Mouse (Mus musculus): ENCODE data around the gene Ndufa13. TPM values are rescaled to one million over a fixed set of nuclear protein-coding genes. Genes with fewer than 3 reads are reported as not detected.
"Not testable (repeated sequence)": the region's sequence is repeated elsewhere in the genome, so short reads cannot be mapped to it uniquely, and the experiment has no call there.

Gene Ndufa13
- polyA plus RNA-seq (2016; fragmentation: Nextera tagmentation; extraction: Ambion mirVana) = 166 and 177 TPM in 2 replicates

- peaks cover 59% of the 10 kb centered on the region for H3K4me1 ChIP-seq (replicated peaks)
- H3K27ac ChIP-seq = peak within 1 kb of the TSS; percentile 96
- H3K4me3 ChIP-seq = peak within 1 kb of the TSS; percentile 70
- no peaks in the 10 kb centered on the region for H3K9me3 ChIP-seq
- no peak for DNase-seq (ENCODE audit: low spot score)
- peaks cover 31% of the 10 kb centered on the region for H3K36me3 ChIP-seq
- H3K27me3 ChIP-seq (ENCODE audit: insufficient read depth, poor library complexity, severe bottlenecking) = no peaks in the 10 kb centered on the region
- 6% methylated on average over 89 of the region's 89 CpGs for WGBS
Measured at GRCm38 (mm10) chr8:69902163-69903062, at the start of gene Ndufa13, which contains the start of the genes Tssk6 and Yjefn3. Ndufa13 (minus strand) TSS chr8:69902558. Tssk6 (plus strand) TSS chr8:69902184. Yjefn3 (minus strand) TSS chr8:69902712.

DNA sequence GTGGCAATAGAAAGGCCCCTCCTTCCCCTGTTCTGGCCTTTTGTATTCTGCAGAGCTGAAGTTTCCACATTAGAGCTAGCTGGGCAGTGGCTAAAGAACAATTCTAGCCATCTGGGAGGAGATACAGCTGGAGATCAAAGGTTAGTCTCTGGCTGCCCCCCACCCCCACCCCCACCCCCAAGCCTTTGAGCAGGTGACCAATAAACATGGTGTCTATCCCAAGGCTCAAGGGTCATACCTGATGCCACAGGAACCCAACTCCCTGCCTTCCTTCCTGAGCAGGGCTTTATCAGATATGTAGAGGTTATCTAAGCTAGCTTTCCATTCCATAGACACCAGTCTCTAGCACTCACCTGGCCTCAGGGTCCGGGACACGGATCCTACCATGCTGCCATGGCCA, 47.9 kb upstream of the Ndufa13 start:
- H3K4me3 ChIP-seq = no peak overlapping the region
- no peak for DNase-seq (ENCODE audit: low spot score)
- H3K36me3 ChIP-seq = peaks cover 56% of the 10 kb centered on the region
- no peak overlapping the region for H3K27ac ChIP-seq
- no peaks in the 10 kb centered on the region for H3K9me3 ChIP-seq
- peaks cover 6% of the 10 kb centered on the region for H3K4me1 ChIP-seq (replicated peaks)
- H3K27me3 ChIP-seq (ENCODE audit: insufficient read depth, poor library complexity, severe bottlenecking) = no peaks in the 10 kb centered on the region
- 96% methylated on average over 2 of the region's 2 CpGs for WGBS

DNA sequence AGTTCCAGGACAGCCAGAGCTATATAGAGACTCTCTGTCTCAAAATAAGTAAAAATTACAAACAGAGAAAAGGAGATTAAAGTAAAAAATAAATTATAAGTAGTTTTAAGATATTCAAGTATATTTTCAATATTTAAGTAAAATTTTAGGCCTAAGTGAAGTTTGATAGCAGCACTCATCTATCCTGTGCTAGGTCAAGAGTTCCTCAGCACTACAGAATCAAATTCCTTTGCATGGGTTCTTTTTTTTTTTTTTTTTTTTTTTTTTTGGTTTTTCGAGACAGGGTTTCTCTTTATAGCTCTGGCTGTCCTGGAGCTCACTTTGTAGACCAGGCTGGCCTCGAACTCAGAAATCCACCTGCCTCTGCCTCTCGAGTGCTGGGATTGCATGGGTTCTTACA, 40.1 kb upstream of the Ndufa13 start:
- Histone ChIP-seq H3K36me3 (peaks cover 42% of the 10 kb centered on the region), H3K4me1 (replicated peaks) (peaks cover 22% of the 10 kb centered on the region)
- H3K27ac ChIP-seq; DNase-seq (ENCODE audit: low spot score); H3K4me3 ChIP-seq; H3K9me3 ChIP-seq; H3K27me3 ChIP-seq (ENCODE audit: insufficient read depth, poor library complexity, severe bottlenecking): not testable (repeated sequence)
- WGBS = 89% methylated on average over 3 of the region's 3 CpGs

DNA sequence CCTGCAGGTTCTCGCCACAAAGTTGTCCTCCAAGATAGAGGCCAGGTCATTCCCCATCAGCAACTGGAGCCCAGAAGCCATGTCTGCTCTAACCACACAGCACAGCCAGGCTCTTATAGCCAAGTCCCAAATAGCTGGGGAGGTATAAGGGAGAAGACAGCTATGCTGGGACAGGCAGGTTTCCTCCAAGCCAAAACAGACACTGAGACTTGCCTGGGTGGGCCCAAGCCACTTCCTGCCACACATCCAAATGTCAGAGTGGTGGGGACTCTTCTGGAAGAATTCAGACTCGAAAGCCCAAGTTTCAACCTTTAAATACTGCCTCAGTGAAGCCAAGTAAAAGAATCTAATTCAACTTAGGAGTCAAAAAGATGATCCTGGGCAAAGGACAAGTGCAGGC, 38.0 kb upstream of the Ndufa13 start:
- 92% methylated on average over 2 of the region's 2 CpGs for WGBS
- H3K36me3 ChIP-seq = peaks cover 30% of the 10 kb centered on the region
- DNase-seq (ENCODE audit: low spot score) = no peak

DNA sequence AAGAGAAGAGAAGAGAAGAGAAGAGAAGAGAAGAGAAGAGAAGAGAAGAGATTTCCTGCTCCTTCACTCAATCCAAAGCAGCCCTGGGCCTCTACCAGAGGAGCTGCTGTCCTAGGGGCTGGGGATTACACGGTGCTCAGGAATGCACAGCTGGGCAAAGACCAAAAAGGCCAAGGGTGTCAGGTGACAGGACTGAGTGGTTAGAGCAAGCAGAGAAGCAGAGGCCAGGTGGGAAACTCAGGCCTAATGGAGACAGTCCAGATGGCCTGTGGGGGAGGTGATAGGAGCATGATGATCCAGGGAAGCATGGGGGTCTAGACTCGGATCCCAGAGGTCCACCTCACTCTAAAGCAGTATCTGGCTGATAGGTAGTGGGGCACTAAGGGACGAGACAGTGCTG, 37.3 kb upstream of the Ndufa13 start:
- peaks cover 36% of the 10 kb centered on the region for H3K36me3 ChIP-seq
- H3K27ac ChIP-seq = no peak overlapping the region
- DNase-seq (ENCODE audit: low spot score) = peak; percentile 46
- H3K4me1 ChIP-seq (replicated peaks) = peaks cover 37% of the 10 kb centered on the region
- H3K27me3 ChIP-seq (ENCODE audit: insufficient read depth, poor library complexity, severe bottlenecking) = no peaks in the 10 kb centered on the region
- 60% methylated on average over 3 of the region's 3 CpGs for WGBS
- H3K4me3 ChIP-seq = no peak overlapping the region
- H3K9me3 ChIP-seq = no peaks in the 10 kb centered on the region

More for the DNA sequence above, 38.0 kb upstream of the Ndufa13 start:
- no peak overlapping the region for H3K27ac ChIP-seq
- H3K9me3 ChIP-seq = no peaks in the 10 kb centered on the region
- no peaks in the 10 kb centered on the region for H3K27me3 ChIP-seq (ENCODE audit: insufficient read depth, poor library complexity, severe bottlenecking)
- H3K4me1 ChIP-seq (replicated peaks) = peaks cover 37% of the 10 kb centered on the region
- no peak overlapping the region for H3K4me3 ChIP-seq

DNA sequence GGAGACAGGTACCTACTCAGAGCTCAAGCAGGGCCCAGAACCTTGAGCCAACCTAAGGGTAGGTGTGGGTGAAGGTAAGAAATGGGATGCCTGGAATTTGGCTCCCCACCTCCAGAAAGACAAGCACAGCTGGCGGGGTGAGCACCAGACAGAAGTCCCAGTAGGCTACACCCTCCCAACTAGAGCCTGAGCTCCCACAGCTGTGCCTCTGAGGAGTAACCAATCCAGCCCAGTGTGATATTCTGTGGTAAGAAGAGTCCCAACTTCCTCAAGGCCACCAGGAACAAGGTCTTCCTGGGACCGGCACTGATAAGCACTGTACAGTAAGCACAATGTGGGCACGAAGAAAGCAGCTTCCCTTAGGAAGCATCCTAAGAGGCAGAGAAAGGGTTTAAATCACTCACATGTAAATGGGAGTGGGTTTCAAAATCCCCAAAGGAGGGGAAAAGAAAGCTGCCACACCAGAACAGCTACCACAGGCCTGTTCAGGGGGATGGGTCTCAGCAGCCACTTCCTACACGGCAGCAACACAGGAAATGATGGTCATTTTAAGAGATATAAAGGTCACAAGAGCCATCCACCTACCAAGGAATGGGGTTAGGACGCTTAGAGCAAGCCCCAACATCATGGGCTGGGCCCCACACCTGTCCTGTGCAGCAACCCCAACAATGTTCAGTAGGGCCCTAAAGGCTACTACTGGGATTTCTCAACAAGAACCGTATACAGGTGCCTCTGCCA, 36.1 kb upstream of the Ndufa13 start:
- Histone ChIP-seq H3K27me3 (ENCODE audit: insufficient read depth, poor library complexity, severe bottlenecking) (no peaks in the 10 kb centered on the region), H3K27ac (no peak overlapping the region), H3K4me1 (replicated peaks) (peaks cover 37% of the 10 kb centered on the region), H3K36me3 (peaks cover 45% of the 10 kb centered on the region), H3K9me3 (no peaks in the 10 kb centered on the region), H3K4me3 (no peak overlapping the region)
- no peak for DNase-seq (ENCODE audit: low spot score)
- WGBS = 91% methylated on average over 6 of the region's 6 CpGs

- Histone ChIP-seq H3K27ac (peak overlapping the region; percentile 65), H3K9me3 (no peaks in the 10 kb centered on the region), H3K4me3 (no peak overlapping the region), H3K27me3 (ENCODE audit: insufficient read depth, poor library complexity, severe bottlenecking) (no peaks in the 10 kb centered on the region), H3K4me1 (replicated peaks) (peaks cover 37% of the 10 kb centered on the region), H3K36me3 (peaks cover 54% of the 10 kb centered on the region)
- WGBS = 90% methylated on average over 3 of the region's 3 CpGs
- no peak for DNase-seq (ENCODE audit: low spot score)
Measured at GRCm38 (mm10) chr8:69937466-69937865, 35.1 kb upstream of the Ndufa13 start.

DNA sequence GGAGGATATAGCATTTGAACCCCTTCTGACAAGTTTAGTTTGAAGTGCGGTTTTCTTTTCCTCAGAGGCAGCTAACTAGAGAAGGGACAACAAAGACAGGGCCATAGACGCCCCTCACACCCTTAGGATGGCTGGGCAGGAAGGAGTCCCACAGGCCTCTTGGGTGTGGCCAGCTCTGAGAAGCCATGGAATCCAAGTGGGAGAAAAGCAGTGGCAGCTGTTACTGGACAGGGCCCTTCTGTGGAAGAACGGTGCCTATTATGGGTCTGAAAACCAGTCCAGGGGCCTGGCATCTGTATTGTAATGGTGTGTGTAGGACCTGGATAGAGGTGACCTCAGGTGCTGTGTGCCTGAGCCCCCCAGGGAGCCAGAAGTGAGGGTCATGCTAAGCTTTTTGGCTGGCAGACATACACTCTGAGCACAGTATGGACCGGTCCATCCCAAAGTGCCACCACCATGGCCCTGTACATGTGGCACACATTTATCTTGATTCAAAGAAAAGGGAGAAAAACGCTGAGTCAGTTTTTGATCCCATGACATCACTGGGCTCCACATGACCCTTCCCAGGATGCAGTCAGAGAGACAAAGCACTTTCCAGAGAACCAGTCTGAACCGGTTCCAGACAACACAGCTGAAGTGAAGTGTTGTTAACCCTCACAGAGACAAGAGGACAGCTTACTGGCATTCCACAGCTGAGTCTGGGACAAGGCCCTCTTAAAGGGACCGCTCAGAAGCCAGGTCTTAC, 33.9 kb upstream of the Ndufa13 start:
- H3K27me3 ChIP-seq (ENCODE audit: insufficient read depth, poor library complexity, severe bottlenecking) = no peaks in the 10 kb centered on the region
- H3K9me3 ChIP-seq = no peaks in the 10 kb centered on the region
- DNase-seq (ENCODE audit: low spot score) = peak; percentile 39
- H3K27ac ChIP-seq = peak overlapping the region; percentile 65
- H3K36me3 ChIP-seq = peaks cover 62% of the 10 kb centered on the region
- H3K4me3 ChIP-seq = no peak overlapping the region
- WGBS = 73% methylated on average over 7 of the region's 7 CpGs
- peaks cover 37% of the 10 kb centered on the region for H3K4me1 ChIP-seq (replicated peaks)

GRCm38 (mm10) chr8:69935431-69935830, 33.1 kb upstream of the Ndufa13 start:
- H3K27ac ChIP-seq = peak overlapping the region; percentile 4; the same call in 1 of the 2 replicates
- DNase-seq (ENCODE audit: low spot score) = no peak
- H3K27me3 ChIP-seq (ENCODE audit: insufficient read depth, poor library complexity, severe bottlenecking) = no peaks in the 10 kb centered on the region
- peaks cover 36% of the 10 kb centered on the region for H3K4me1 ChIP-seq (replicated peaks)
- H3K4me3 ChIP-seq = no peak overlapping the region
- 92% methylated on average over 3 of the region's 3 CpGs for WGBS
- peaks cover 68% of the 10 kb centered on the region for H3K36me3 ChIP-seq
- H3K9me3 ChIP-seq = no peaks in the 10 kb centered on the region

DNA sequence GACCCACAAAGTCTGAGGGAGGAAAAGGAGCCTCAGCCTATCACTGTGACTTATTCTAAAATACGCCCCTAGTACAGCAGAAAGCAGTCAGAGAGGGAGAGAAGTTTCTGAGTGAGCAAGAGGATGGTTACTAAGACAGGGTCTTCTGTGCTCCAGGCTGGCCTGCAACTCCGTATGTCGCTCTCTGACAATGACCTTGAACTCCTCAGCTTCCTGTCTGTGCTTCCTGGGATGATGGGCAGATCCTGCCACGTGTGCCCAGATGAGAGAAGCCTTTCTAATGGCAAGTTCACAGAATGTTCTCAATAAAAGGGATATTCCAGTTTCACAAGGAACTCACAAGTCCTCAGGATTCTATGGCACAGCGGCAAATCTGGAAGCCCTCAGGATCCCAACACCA, 32.2 kb upstream of the Ndufa13 start:
- DNase-seq (ENCODE audit: low spot score) = no peak
- Histone ChIP-seq H3K4me3 (no peak overlapping the region), H3K36me3 (peaks cover 68% of the 10 kb centered on the region), H3K9me3 (no peaks in the 10 kb centered on the region), H3K27ac (no peak overlapping the region), H3K4me1 (replicated peaks) (peaks cover 27% of the 10 kb centered on the region), H3K27me3 (ENCODE audit: insufficient read depth, poor library complexity, severe bottlenecking) (no peaks in the 10 kb centered on the region)
- 92% methylated on average over 5 of the region's 5 CpGs for WGBS

DNA sequence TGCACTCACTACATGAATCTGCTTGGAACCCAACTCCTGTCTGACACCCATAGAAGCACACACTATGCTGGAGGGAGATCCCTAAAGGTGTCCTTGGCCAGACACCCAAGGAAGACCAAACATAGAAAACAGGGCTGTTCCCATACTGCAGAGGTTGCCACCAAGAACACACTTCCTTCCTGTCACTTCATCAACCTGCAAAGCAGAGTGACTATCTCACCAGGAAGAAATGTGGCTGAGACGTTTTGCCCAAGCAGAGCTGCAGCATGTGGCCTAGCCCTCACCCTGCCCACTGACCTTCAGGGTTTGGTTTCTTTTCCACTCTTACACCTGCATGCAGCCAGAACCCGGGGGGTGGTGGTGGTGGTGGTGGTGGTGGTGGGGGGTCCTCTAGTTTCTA, 31.5 kb upstream of the Ndufa13 start:
- Histone ChIP-seq H3K4me1 (replicated peaks) (peaks cover 22% of the 10 kb centered on the region), H3K27me3 (ENCODE audit: insufficient read depth, poor library complexity, severe bottlenecking) (no peaks in the 10 kb centered on the region), H3K27ac (no peak overlapping the region), H3K36me3 (peaks cover 69% of the 10 kb centered on the region), H3K4me3 (no peak overlapping the region), H3K9me3 (no peaks in the 10 kb centered on the region)
- WGBS = 86% methylated on average over 2 of the region's 2 CpGs
- no peak for DNase-seq (ENCODE audit: low spot score)

- no peak overlapping the region for H3K4me3 ChIP-seq
- H3K4me1 ChIP-seq (replicated peaks) = peaks cover 2% of the 10 kb centered on the region; the same call in 1 of the 2 replicates
- no peak for DNase-seq (ENCODE audit: low spot score)
- peaks cover 62% of the 10 kb centered on the region for H3K36me3 ChIP-seq
- no peaks in the 10 kb centered on the region for H3K27me3 ChIP-seq (ENCODE audit: insufficient read depth, poor library complexity, severe bottlenecking)
- H3K9me3 ChIP-seq = no peaks in the 10 kb centered on the region
- no peak overlapping the region for H3K27ac ChIP-seq
Measured at GRCm38 (mm10) chr8:69926901-69927300, 24.5 kb upstream of the Ndufa13 start.

Measured in hindbrain, embryonic 10.5 days (tissue).